Mouse (Mus musculus): ENCODE measurements around the gene Gdf11.

GRCm38 (mm10) chr10:128848426-128848825 is 43.1 kb downstream of the Gdf11 start:
- TF ChIP-seq POLR2A (IDR thresholded peaks at IDR 0.05; ENCODE audit: insufficient read depth, low read length) (no peak), CTCF (IDR thresholded peaks at IDR 0.05; ENCODE audit: low read depth, low read length) (no peak), EP300 (IDR thresholded peaks at IDR 0.05; ENCODE audit: insufficient read depth, low read depth, low read length) (no peak)

All from ES-Bruce4 (cell line).